Mouse (Mus musculus): ENCODE measurements around the gene Gabarapl2. TPM values are rescaled to one million over a fixed set of nuclear protein-coding genes. Genes with fewer than 3 reads are reported as not detected.

Gabarapl2 gene
- 431 and 452 TPM in 2 replicates for polyA plus RNA-seq (2015; fragmentation: Nextera tagmentation; extraction: Ambion mirVana)

- H3K4me3 ChIP-seq = peak within 1 kb of the TSS; percentile 89
- peak within 1 kb of the TSS; percentile 86 for H3K9ac ChIP-seq
- H3K4me2 ChIP-seq = peak within 1 kb of the TSS; percentile 99
- H3K27me3 ChIP-seq = no peaks in the 10 kb centered on the region
- peaks cover 23% of the 10 kb centered on the region for H3K4me1 ChIP-seq (replicated peaks)
- ATAC-seq (ENCODE audit: low FRiP score, low read depth) = peak; percentile 98
- H3K27ac ChIP-seq (replicated peaks) = peak within 1 kb of the TSS; percentile 82
- H3K9me3 ChIP-seq = no peaks in the 10 kb centered on the region
- H3K36me3 ChIP-seq = peaks cover 20% of the 10 kb centered on the region
- under 1% methylated on average over 65 of the region's 65 CpGs for WGBS
Observed at GRCm38 (mm10) chr8:111940171-111941100, at the start of gene Gabarapl2. Gene Gabarapl2, plus strand, starts transcription at chr8:111940703.

GRCm38 (mm10) chr8:111890911-111891303 is 49.6 kb upstream of the Gabarapl2 start:
- Histone ChIP-seq H3K4me1 (replicated peaks) (peaks cover 11% of the 10 kb centered on the region), H3K4me3 (no peak overlapping the region), H3K27me3 (peaks cover 49% of the 10 kb centered on the region), H3K4me2 (peak overlapping the region; percentile 72), H3K36me3 (no peaks in the 10 kb centered on the region), H3K9ac (no peak overlapping the region), H3K9me3 (no peaks in the 10 kb centered on the region), H3K27ac (replicated peaks) (no peak overlapping the region)
- no peak for ATAC-seq (ENCODE audit: low FRiP score, low read depth)
- WGBS = 59% methylated on average over 6 of the region's 6 CpGs

GRCm38 (mm10) chr8:111891983-111892382 is 48.5 kb upstream of the Gabarapl2 start:
- Histone ChIP-seq H3K4me3 (no peak overlapping the region), H3K36me3 (no peaks in the 10 kb centered on the region), H3K9ac (no peak overlapping the region), H3K27ac (replicated peaks) (no peak overlapping the region), H3K4me1 (replicated peaks) (peaks cover 11% of the 10 kb centered on the region), H3K27me3 (peaks cover 49% of the 10 kb centered on the region), H3K4me2 (no peak overlapping the region), H3K9me3 (no peaks in the 10 kb centered on the region)
- WGBS = 41% methylated on average over 8 of the region's 8 CpGs
- ATAC-seq (ENCODE audit: low FRiP score, low read depth) = no peak

GRCm38 (mm10) chr8:111892615-111893014 is 47.9 kb upstream of the Gabarapl2 start:
- Histone ChIP-seq H3K27ac (replicated peaks) (no peak overlapping the region), H3K9me3 (no peaks in the 10 kb centered on the region), H3K27me3 (peaks cover 49% of the 10 kb centered on the region), H3K4me1 (replicated peaks) (peaks cover 11% of the 10 kb centered on the region), H3K36me3 (no peaks in the 10 kb centered on the region), H3K4me2 (no peak overlapping the region), H3K9ac (no peak overlapping the region), H3K4me3 (no peak overlapping the region)
- ATAC-seq (ENCODE audit: low FRiP score, low read depth) = no peak
- WGBS = 69% methylated on average over 5 of the region's 5 CpGs

- Histone ChIP-seq H3K36me3 (no peaks in the 10 kb centered on the region), H3K4me2 (no peak overlapping the region), H3K4me1 (replicated peaks) (peaks cover 6% of the 10 kb centered on the region), H3K27me3 (peaks cover 27% of the 10 kb centered on the region), H3K27ac (replicated peaks) (no peak overlapping the region), H3K9me3 (no peaks in the 10 kb centered on the region), H3K4me3 (no peak overlapping the region), H3K9ac (no peak overlapping the region)
- ATAC-seq (ENCODE audit: low FRiP score, low read depth) = no peak
- 87% methylated on average over 7 of the region's 7 CpGs for WGBS
Observed at GRCm38 (mm10) chr8:111894955-111895354, 45.5 kb upstream of the Gabarapl2 start.

- Histone ChIP-seq H3K9ac (no peak overlapping the region), H3K4me1 (replicated peaks) (no peaks in the 10 kb centered on the region), H3K36me3 (no peaks in the 10 kb centered on the region), H3K9me3 (no peaks in the 10 kb centered on the region), H3K4me2 (no peak overlapping the region), H3K27ac (replicated peaks) (no peak overlapping the region), H3K4me3 (no peak overlapping the region), H3K27me3 (no peaks in the 10 kb centered on the region)
- WGBS = 32% methylated on average over 10 of the region's 10 CpGs
- no peak for ATAC-seq (ENCODE audit: low FRiP score, low read depth)
Observed at GRCm38 (mm10) chr8:111898586-111898985, 41.9 kb upstream of the Gabarapl2 start.

- H3K4me3 ChIP-seq = no peak overlapping the region
- no peaks in the 10 kb centered on the region for H3K4me1 ChIP-seq (replicated peaks)
- WGBS = 40% methylated on average over 5 of the region's 5 CpGs
- H3K9ac ChIP-seq = no peak overlapping the region
- ATAC-seq (ENCODE audit: low FRiP score, low read depth) = no peak
- H3K27me3 ChIP-seq = no peaks in the 10 kb centered on the region
- H3K4me2 ChIP-seq = no peak overlapping the region
- no peaks in the 10 kb centered on the region for H3K36me3 ChIP-seq
- H3K9me3 ChIP-seq = no peaks in the 10 kb centered on the region
- no peak overlapping the region for H3K27ac ChIP-seq (replicated peaks)
Observed at GRCm38 (mm10) chr8:111902080-111902479, 38.4 kb upstream of the Gabarapl2 start.

- H3K9ac ChIP-seq = no peak overlapping the region
- H3K4me1 ChIP-seq (replicated peaks) = peaks cover 15% of the 10 kb centered on the region
- H3K36me3 ChIP-seq = no peaks in the 10 kb centered on the region
- H3K27me3 ChIP-seq = no peaks in the 10 kb centered on the region
- H3K4me3 ChIP-seq = no peak overlapping the region
- no peaks in the 10 kb centered on the region for H3K9me3 ChIP-seq
- H3K4me2 ChIP-seq = no peak overlapping the region
- ATAC-seq (ENCODE audit: low FRiP score, low read depth) = no peak
- H3K27ac ChIP-seq (replicated peaks) = no peak overlapping the region
- 69% methylated on average over 7 of the region's 8 CpGs for WGBS
Observed at GRCm38 (mm10) chr8:111905500-111906121, 34.9 kb upstream of the Gabarapl2 start.

GRCm38 (mm10) chr8:111909621-111910450 is 30.7 kb upstream of the Gabarapl2 start, which contains the start of gene Chst5:
Gene Chst5, minus strand, starts transcription at chr8:111910447.
- H3K9ac ChIP-seq = peak within 1 kb of the TSS; percentile 62
- ATAC-seq (ENCODE audit: low FRiP score, low read depth) = peak; percentile 63; the same call in 1 of the 2 replicates
- H3K27me3 ChIP-seq = no peaks in the 10 kb centered on the region
- H3K9me3 ChIP-seq = no peaks in the 10 kb centered on the region
- H3K4me1 ChIP-seq (replicated peaks) = peaks cover 21% of the 10 kb centered on the region
- no peak within 1 kb of the TSS; the same call in 1 of the 2 replicates for H3K27ac ChIP-seq (replicated peaks)
- peak within 1 kb of the TSS; percentile 88 for H3K4me2 ChIP-seq
- no peaks in the 10 kb centered on the region for H3K36me3 ChIP-seq
- 3% methylated on average over 41 of the region's 47 CpGs for WGBS
- H3K4me3 ChIP-seq = peak within 1 kb of the TSS; percentile 44

- H3K9ac ChIP-seq = no peak overlapping the region
- H3K4me3 ChIP-seq = no peak overlapping the region
- no peak overlapping the region for H3K27ac ChIP-seq (replicated peaks)
- 27% methylated on average over 7 of the region's 7 CpGs for WGBS
- no peak overlapping the region for H3K4me2 ChIP-seq
- no peak for ATAC-seq (ENCODE audit: low FRiP score, low read depth)
- no peaks in the 10 kb centered on the region for H3K36me3 ChIP-seq
- H3K4me1 ChIP-seq (replicated peaks) = peaks cover 21% of the 10 kb centered on the region
- no peaks in the 10 kb centered on the region for H3K9me3 ChIP-seq
- no peaks in the 10 kb centered on the region for H3K27me3 ChIP-seq
Observed at GRCm38 (mm10) chr8:111911572-111911971, 28.9 kb upstream of the Gabarapl2 start.

- 0 out of 2 replicates have a peak, but pooled peaks cover 5% of the 10 kb centered on the region for H3K36me3 ChIP-seq
- no peaks in the 10 kb centered on the region for H3K9me3 ChIP-seq
- no peak overlapping the region for H3K9ac ChIP-seq
- H3K4me3 ChIP-seq = no peak overlapping the region
- H3K4me1 ChIP-seq (replicated peaks) = peaks cover 21% of the 10 kb centered on the region
- peak overlapping the region; percentile 48 for H3K27ac ChIP-seq (replicated peaks)
- 33% methylated on average over 12 of the region's 12 CpGs for WGBS
- H3K4me2 ChIP-seq = peak overlapping the region; percentile 25
- ATAC-seq (ENCODE audit: low FRiP score, low read depth) = peak; percentile 91
- H3K27me3 ChIP-seq = no peaks in the 10 kb centered on the region
Observed at GRCm38 (mm10) chr8:111912860-111913432, 27.6 kb upstream of the Gabarapl2 start.
